Mouse (Mus musculus): ENCODE measurements around the gene 1700001C19Rik. TPM values are rescaled to one million over a fixed set of nuclear protein-coding genes. Genes with fewer than 3 reads are reported as not detected.

The 1700001C19Rik gene
- total and polyA plus RNA-seq, 2 experiments from 2014 or later = 0.22 to 0.46 TPM

GRCm38 (mm10) chr17:47465016-47465415 is 27.8 kb upstream of the 1700001C19Rik start:
- peaks cover 11% of the 10 kb centered on the region for H3K27me3 ChIP-seq (ENCODE audit: insufficient read depth, low read length)
- DNase-seq (ENCODE audit: low spot score) (no peak), ATAC-seq (ENCODE audit: low FRiP score) (no peak)
- WGBS = 81% methylated on average over 11 of the region's 11 CpGs
- H3K9ac ChIP-seq (replicated peaks; ENCODE audit: low read length, poor library complexity, severe bottlenecking) = no peak overlapping the region
- no peak overlapping the region for H3K4me3 ChIP-seq (ENCODE audit: low read depth, low read length)
- H3K4me2 ChIP-seq (ENCODE audit: low read depth, low read length, poor library complexity, severe bottlenecking) = no peak overlapping the region
- no peak for TF ChIP-seq CTCF (IDR thresholded peaks at IDR 0.05)
- no peak overlapping the region for H3K27ac ChIP-seq (ENCODE audit: low read depth, low read length)
- no peaks in the 10 kb centered on the region for H3K9me3 ChIP-seq (ENCODE audit: low read length)
- H3K4me1 ChIP-seq (ENCODE audit: insufficient read depth, low read length) = no peaks in the 10 kb centered on the region
- H3K36me3 ChIP-seq (ENCODE audit: insufficient read depth, low read length) = no peaks in the 10 kb centered on the region

- no peak overlapping the region for H3K4me2 ChIP-seq (ENCODE audit: low read depth, low read length, poor library complexity, severe bottlenecking)
- no peak for DNase-seq (ENCODE audit: low spot score)
- no peak overlapping the region for H3K27ac ChIP-seq (ENCODE audit: low read depth, low read length)
- H3K4me1 ChIP-seq (ENCODE audit: insufficient read depth, low read length) = no peaks in the 10 kb centered on the region
- ATAC-seq (ENCODE audit: low FRiP score) = no peak
- 41% methylated on average over 12 of the region's 12 CpGs for WGBS
- peaks cover 11% of the 10 kb centered on the region for H3K27me3 ChIP-seq (ENCODE audit: insufficient read depth, low read length)
- no peak for TF ChIP-seq CTCF (IDR thresholded peaks at IDR 0.05)
- no peak overlapping the region for H3K9ac ChIP-seq (replicated peaks; ENCODE audit: low read length, poor library complexity, severe bottlenecking)
- H3K9me3 ChIP-seq (ENCODE audit: low read length) = no peaks in the 10 kb centered on the region
- H3K36me3 ChIP-seq (ENCODE audit: insufficient read depth, low read length) = no peaks in the 10 kb centered on the region
- no peak overlapping the region for H3K4me3 ChIP-seq (ENCODE audit: low read depth, low read length)
Measured at GRCm38 (mm10) chr17:47464248-47464965, 27.2 kb upstream of the 1700001C19Rik start.

GRCm38 (mm10) chr17:47462728-47463388 is 25.7 kb upstream of the 1700001C19Rik start:
- Histone ChIP-seq H3K4me3 (ENCODE audit: low read depth, low read length) (no peak overlapping the region), H3K4me1 (ENCODE audit: insufficient read depth, low read length) (no peaks in the 10 kb centered on the region), H3K9ac (replicated peaks; ENCODE audit: low read length, poor library complexity, severe bottlenecking) (no peak overlapping the region), H3K27me3 (ENCODE audit: insufficient read depth, low read length) (peaks cover 3% of the 10 kb centered on the region; the same call in 1 of the 2 replicates), H3K27ac (ENCODE audit: low read depth, low read length) (no peak overlapping the region), H3K9me3 (ENCODE audit: low read length) (no peaks in the 10 kb centered on the region), H3K36me3 (ENCODE audit: insufficient read depth, low read length) (no peaks in the 10 kb centered on the region), H3K4me2 (ENCODE audit: low read depth, low read length, poor library complexity, severe bottlenecking) (no peak overlapping the region)
- ATAC-seq (ENCODE audit: low FRiP score) = no peak
- 62% methylated on average over 9 of the region's 9 CpGs for WGBS
- no peak for TF ChIP-seq CTCF (IDR thresholded peaks at IDR 0.05)
- DNase-seq (ENCODE audit: low spot score) = no peak

- no peaks in the 10 kb centered on the region for H3K9me3 ChIP-seq (ENCODE audit: low read length)
- no peaks in the 10 kb centered on the region for H3K36me3 ChIP-seq (ENCODE audit: insufficient read depth, low read length)
- no peaks in the 10 kb centered on the region for H3K4me1 ChIP-seq (ENCODE audit: insufficient read depth, low read length)
- 82% methylated on average over 7 of the region's 7 CpGs for WGBS
- DNase-seq (ENCODE audit: low spot score) = no peak
- no peak overlapping the region for H3K4me3 ChIP-seq (ENCODE audit: low read depth, low read length)
- H3K27me3 ChIP-seq (ENCODE audit: insufficient read depth, low read length) = 0 out of 2 replicates have a peak, but pooled peaks cover 3% of the 10 kb centered on the region
- ATAC-seq (ENCODE audit: low FRiP score) = no peak
- no peak overlapping the region for H3K27ac ChIP-seq (ENCODE audit: low read depth, low read length)
- no peak overlapping the region for H3K9ac ChIP-seq (replicated peaks; ENCODE audit: low read length, poor library complexity, severe bottlenecking)
- no peak overlapping the region for H3K4me2 ChIP-seq (ENCODE audit: low read depth, low read length, poor library complexity, severe bottlenecking)
- no peak for TF ChIP-seq CTCF (IDR thresholded peaks at IDR 0.05)
Measured at GRCm38 (mm10) chr17:47462209-47462608, 25.0 kb upstream of the 1700001C19Rik start.

GRCm38 (mm10) chr17:47461688-47462087 is 24.5 kb upstream of the 1700001C19Rik start:
- H3K9ac ChIP-seq (replicated peaks; ENCODE audit: low read length, poor library complexity, severe bottlenecking) = no peak overlapping the region
- 80% methylated on average over 3 of the region's 3 CpGs for WGBS
- no peaks in the 10 kb centered on the region for H3K9me3 ChIP-seq (ENCODE audit: low read length)
- no peak overlapping the region for H3K4me2 ChIP-seq (ENCODE audit: low read depth, low read length, poor library complexity, severe bottlenecking)
- no peak for DNase-seq (ENCODE audit: low spot score)
- H3K4me1 ChIP-seq (ENCODE audit: insufficient read depth, low read length) = no peaks in the 10 kb centered on the region
- no peak overlapping the region for H3K27ac ChIP-seq (ENCODE audit: low read depth, low read length)
- no peak overlapping the region for H3K4me3 ChIP-seq (ENCODE audit: low read depth, low read length)
- no peak for TF ChIP-seq CTCF (IDR thresholded peaks at IDR 0.05)
- no peaks in the 10 kb centered on the region for H3K36me3 ChIP-seq (ENCODE audit: insufficient read depth, low read length)
- H3K27me3 ChIP-seq (ENCODE audit: insufficient read depth, low read length) = 0 out of 2 replicates have a peak, but pooled peaks cover 3% of the 10 kb centered on the region
- ATAC-seq (ENCODE audit: low FRiP score) = no peak

GRCm38 (mm10) chr17:47459341-47459919 is 22.3 kb upstream of the 1700001C19Rik start:
- TF ChIP-seq CTCF (IDR thresholded peaks at IDR 0.05) = no peak
- Histone ChIP-seq H3K9me3 (ENCODE audit: low read length) (no peaks in the 10 kb centered on the region), H3K9ac (replicated peaks; ENCODE audit: low read length, poor library complexity, severe bottlenecking) (no peak overlapping the region), H3K4me3 (ENCODE audit: low read depth, low read length) (no peak overlapping the region), H3K36me3 (ENCODE audit: insufficient read depth, low read length) (no peaks in the 10 kb centered on the region), H3K27ac (ENCODE audit: low read depth, low read length) (no peak overlapping the region), H3K4me1 (ENCODE audit: insufficient read depth, low read length) (no peaks in the 10 kb centered on the region), H3K27me3 (ENCODE audit: insufficient read depth, low read length) (no peaks in the 10 kb centered on the region), H3K4me2 (ENCODE audit: low read depth, low read length, poor library complexity, severe bottlenecking) (no peak overlapping the region)
- DNase-seq (ENCODE audit: low spot score) = no peak
- no peak for ATAC-seq (ENCODE audit: low FRiP score)
- 80% methylated on average over 3 of the region's 3 CpGs for WGBS
